Mouse (Mus musculus) forebrain, embryonic 11.5 days (tissue): ENCODE measurements around the gene Tardbp. TPM values are rescaled to one million over a fixed set of nuclear protein-coding genes. Genes with fewer than 3 reads are reported as not detected.

Experiments
- ATAC-seq: fragments of 200-750 bp; cut with Nextera tagmentation; replicated peaks from 2 replicates; pipeline ENCODE4 v1.8.0; 2017; ENCODE audit warnings: moderate TSS enrichment; ENCODE audit not compliant: low FRiP score
- DNase-seq: peaks from one replicate; pipeline ENCODE4 v3.0.0-alpha.2; 2017; ENCODE audit warnings: low spot score
- H3K27ac ChIP-seq: fragments of 300-500 bp; sonication (generic); 2 replicates; pipeline ENCODE4 v1.5.1; 2014; ENCODE audit warnings: low read depth, low read length
- H3K27me3 ChIP-seq: fragments of 300-500 bp; sonication (generic); 2 replicates; pipeline ENCODE4 v1.6.1; 2014; ENCODE audit warnings: mild to moderate bottlenecking, low read length, mixed read lengths; ENCODE audit not compliant: control insufficient read depth, insufficient read depth
- H3K36me3 ChIP-seq: fragments of 300-500 bp; sonication (generic); 2 replicates; pipeline ENCODE4 v1.6.1; 2014; ENCODE audit warnings: mild to moderate bottlenecking, low read length, moderate library complexity, mixed read lengths; ENCODE audit not compliant: control insufficient read depth, insufficient read depth
- H3K4me1 ChIP-seq: fragments of 300-500 bp; sonication (generic); replicated peaks from 2 replicates; pipeline ENCODE4 v1.6.1; 2014; ENCODE audit warnings: low read length, mixed read lengths; ENCODE audit not compliant: control insufficient read depth, insufficient read depth
- H3K4me2 ChIP-seq: fragments of 300-500 bp; sonication (generic); 2 replicates; pipeline ENCODE4 v1.6.1; 2014; ENCODE audit warnings: low read depth, mild to moderate bottlenecking, low read length, moderate library complexity, mixed read lengths; ENCODE audit not compliant: severe bottlenecking
- H3K4me3 ChIP-seq: fragments of 300-500 bp; sonication (generic); 2 replicates; pipeline ENCODE4 v1.5.1; 2014; ENCODE audit warnings: low read depth, low read length
- H3K9ac ChIP-seq: fragments of 300-500 bp; sonication (generic); 2 replicates; pipeline ENCODE4 v1.6.1; 2014; ENCODE audit warnings: low read length
- H3K9me3 ChIP-seq: fragments of 300-500 bp; sonication (generic); 2 replicates; pipeline ENCODE4 v1.6.1; 2016; ENCODE audit warnings: low read length, mixed read lengths; ENCODE audit not compliant: control insufficient read depth
- WGBS: fragments of 180-500 bp; shearing (Covaris S2); extraction: QIAGEN DNeasy Blood & Tissue Kit; methylation state at CpG from one replicate; pipeline ENCODE4 v1.1.7; 2014; 5-methylcytosine and 5-hydroxymethylcytosine counted together
- polyA plus RNA-seq: library from polyadenylated mRNA; unstranded; fragments of >200 nt; fragmentation: Nextera tagmentation; extraction: Ambion mirVana; gene quantifications from 2 replicates; pipeline ENCODE4 v1.2.1, GENCODE M21; 2014

Tardbp gene
- polyA plus RNA-seq, 1 experiment from 2014 or later, result 238 TPM

GRCm38 (mm10) chr4:148632013-148632692 is 5.3 kb upstream of the Tardbp start:
- Histone ChIP-seq H3K27ac (no peak overlapping the region), H3K9ac (no peak overlapping the region), H3K9me3 (no peaks in the 10 kb centered on the region), H3K4me3 (no peak overlapping the region), H3K36me3 (no peaks in the 10 kb centered on the region), H3K4me2 (no peak overlapping the region), H3K27me3 (no peaks in the 10 kb centered on the region), H3K4me1 (no peaks in the 10 kb centered on the region; the same call in 1 of the 2 replicates)
- 83% methylated on average over 3 of the region's 3 CpGs for WGBS
- ATAC-seq (no peak), DNase-seq (no peak)

DNA sequence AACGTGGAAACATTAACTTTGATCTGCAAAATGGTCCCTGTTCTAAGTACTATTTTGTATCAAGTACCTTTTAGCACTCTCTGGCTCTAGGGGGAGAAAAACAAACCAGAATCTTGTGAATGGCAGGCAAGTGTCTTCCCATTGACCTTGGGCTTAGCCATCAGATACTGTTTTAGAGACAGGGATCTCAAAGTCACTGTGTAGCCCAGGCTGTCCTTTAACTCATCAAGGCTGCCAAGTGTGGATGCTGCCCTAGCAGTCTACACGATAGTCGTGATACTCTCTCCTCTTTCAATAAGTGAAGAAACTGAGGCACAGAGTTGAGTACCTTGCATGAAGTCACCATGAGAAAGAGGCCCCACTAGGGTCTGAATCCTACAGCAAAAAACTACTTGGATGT is 427 bp upstream of the Tardbp start:
- Histone ChIP-seq H3K4me3 (0 out of 2 replicates have a peak overlapping the region, but pooled peaks have one; percentile 97), H3K27me3 (no peaks in the 10 kb centered on the region), H3K36me3 (peaks cover 13% of the 10 kb centered on the region), H3K4me1 (no peaks in the 10 kb centered on the region; the same call in 1 of the 2 replicates), H3K9me3 (no peaks in the 10 kb centered on the region), H3K9ac (peak overlapping the region; percentile 30; the same call in 1 of the 2 replicates), H3K4me2 (peak overlapping the region; percentile 35), H3K27ac (no peak overlapping the region)
- DNase-seq (no peak), ATAC-seq (peak; percentile 35)
- 60% methylated on average over 3 of the region's 3 CpGs for WGBS

GRCm38 (mm10) chr4:148625756-148626622 is 830 bp downstream of the Tardbp start:
- Histone ChIP-seq H3K4me1 (no peaks in the 10 kb centered on the region; the same call in 1 of the 2 replicates), H3K27ac (peak overlapping the region; percentile 85), H3K9me3 (no peaks in the 10 kb centered on the region), H3K36me3 (peaks cover 21% of the 10 kb centered on the region), H3K4me3 (peak overlapping the region; percentile 97), H3K4me2 (peak overlapping the region; percentile 74), H3K9ac (peak overlapping the region; percentile 99), H3K27me3 (no peaks in the 10 kb centered on the region)
- ATAC-seq (peak; percentile 72), DNase-seq (no peak)
- under 1% methylated on average over 56 of the region's 57 CpGs for WGBS

GRCm38 (mm10) chr4:148625010-148625409 is 1.8 kb downstream of the Tardbp start:
- Histone ChIP-seq H3K4me2 (no peak overlapping the region; the same call in 1 of the 2 replicates), H3K27ac (no peak overlapping the region), H3K4me1 (no peaks in the 10 kb centered on the region; the same call in 1 of the 2 replicates), H3K4me3 (peak overlapping the region; percentile 97), H3K9ac (no peak overlapping the region), H3K9me3 (no peaks in the 10 kb centered on the region), H3K36me3 (peaks cover 26% of the 10 kb centered on the region), H3K27me3 (no peaks in the 10 kb centered on the region)
- ATAC-seq (no peak), DNase-seq (no peak)
- 88% methylated on average over 10 of the region's 10 CpGs for WGBS

DNA sequence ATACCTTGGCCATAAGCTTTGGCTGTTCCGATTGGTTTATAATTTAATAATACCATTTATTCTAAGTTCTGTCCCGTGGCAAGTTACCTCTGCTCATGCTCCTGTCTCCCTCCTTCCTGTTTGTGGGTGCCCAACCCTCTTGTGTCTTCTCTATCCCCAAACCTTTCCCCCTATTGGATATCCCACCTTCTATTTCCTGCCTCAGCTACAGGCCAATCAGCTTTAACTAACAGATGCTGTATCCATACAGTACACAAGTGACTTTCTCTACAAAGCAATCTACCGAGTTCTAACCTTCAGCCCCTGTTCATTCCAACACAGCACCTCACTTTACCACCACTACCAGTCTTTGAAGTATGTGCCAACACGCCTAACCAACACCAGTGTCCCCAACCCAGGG is 3.2 kb downstream of the Tardbp start:
- H3K4me3 ChIP-seq, result no peak overlapping the region
- H3K4me1 ChIP-seq, result no peaks in the 10 kb centered on the region; the same call in 1 of the 2 replicates
- no peak for DNase-seq
- no peaks in the 10 kb centered on the region for H3K27me3 ChIP-seq
- peaks cover 38% of the 10 kb centered on the region for H3K36me3 ChIP-seq
- no peak overlapping the region for H3K9ac ChIP-seq
- no peak for ATAC-seq
- 89% methylated on average over 4 of the region's 4 CpGs for WGBS
- no peak overlapping the region for H3K4me2 ChIP-seq
- no peaks in the 10 kb centered on the region for H3K9me3 ChIP-seq
- H3K27ac ChIP-seq, result no peak overlapping the region

DNA sequence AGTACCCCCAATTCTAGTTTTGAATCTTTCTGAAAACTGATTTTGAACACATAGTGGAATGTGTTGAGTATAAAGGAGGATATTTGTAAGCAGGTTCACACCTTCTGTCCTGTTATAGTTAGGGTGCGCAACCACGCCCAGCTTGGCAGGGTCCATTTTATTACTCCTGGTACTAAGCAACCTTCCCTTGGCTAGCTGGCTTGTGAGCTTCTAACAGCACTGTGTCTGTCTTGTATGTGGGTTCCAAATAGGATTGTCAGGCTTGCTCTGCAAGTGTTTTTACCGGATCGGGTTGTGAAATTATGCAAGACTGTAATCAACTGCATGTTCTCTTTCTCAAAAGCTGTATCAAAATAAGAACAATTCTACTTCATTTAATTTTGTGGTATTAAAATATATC is 4.3 kb downstream of the Tardbp start:
- no peak overlapping the region for H3K27ac ChIP-seq
- H3K9me3 ChIP-seq, result no peaks in the 10 kb centered on the region
- no peak overlapping the region for H3K4me3 ChIP-seq
- H3K4me1 ChIP-seq, result no peaks in the 10 kb centered on the region; the same call in 1 of the 2 replicates
- peaks cover 43% of the 10 kb centered on the region for H3K36me3 ChIP-seq
- ATAC-seq, result no peak
- DNase-seq, result no peak
- 97% methylated on average over 4 of the region's 4 CpGs for WGBS
- H3K4me2 ChIP-seq, result no peak overlapping the region
- no peak overlapping the region for H3K9ac ChIP-seq
- no peaks in the 10 kb centered on the region for H3K27me3 ChIP-seq

DNA sequence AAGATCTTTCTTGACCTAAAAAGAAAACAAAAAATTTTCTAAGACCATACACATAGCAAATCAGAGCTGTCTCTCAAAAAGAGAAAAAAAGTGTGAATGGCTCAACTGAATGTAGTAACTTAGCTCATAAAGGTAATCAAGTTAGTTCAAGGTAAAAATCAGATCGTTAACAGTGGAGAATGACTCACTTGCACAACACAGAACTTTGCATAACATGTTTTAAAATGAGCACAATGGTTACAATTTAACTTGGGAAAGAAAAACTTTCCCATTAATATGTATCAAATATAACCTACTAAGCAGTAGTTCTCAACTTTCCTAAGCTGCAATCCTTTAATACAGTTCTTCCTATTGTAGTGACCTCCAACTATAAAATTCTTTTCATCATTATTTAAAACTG is 6.1 kb downstream of the Tardbp start:
- no peak overlapping the region for H3K27ac ChIP-seq
- H3K9me3 ChIP-seq, result no peaks in the 10 kb centered on the region
- ATAC-seq, result no peak
- H3K9ac ChIP-seq, result no peak overlapping the region
- no peak overlapping the region for H3K4me2 ChIP-seq
- no peaks in the 10 kb centered on the region for H3K27me3 ChIP-seq
- peaks cover 43% of the 10 kb centered on the region for H3K36me3 ChIP-seq
- no peak for DNase-seq
- WGBS, result 90% methylated on average over 1 of the region's 1 CpGs
- no peaks in the 10 kb centered on the region for H3K4me1 ChIP-seq
- H3K4me3 ChIP-seq, result no peak overlapping the region

DNA sequence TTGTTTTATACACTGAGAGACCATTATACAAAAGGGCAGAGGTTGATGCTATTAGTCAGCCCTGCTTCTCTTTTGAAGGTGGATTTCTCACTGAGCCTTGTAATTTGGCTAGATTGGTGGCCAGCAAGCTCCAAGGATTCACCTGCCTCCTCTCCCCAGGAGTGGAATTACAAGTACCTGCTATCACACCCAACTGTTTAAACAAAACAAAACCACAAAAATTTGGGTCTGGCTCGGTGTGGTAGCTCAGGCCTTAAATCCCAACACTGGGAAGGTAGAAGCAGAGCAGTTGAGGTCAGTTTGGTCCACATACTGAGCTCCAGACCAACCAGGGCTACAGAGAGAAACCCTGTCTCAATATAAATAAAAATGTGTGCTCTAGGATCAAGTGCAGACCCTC is 7.0 kb downstream of the Tardbp start:
- DNase-seq, result no peak
- Histone ChIP-seq H3K4me3 (no peak overlapping the region), H3K4me1 (no peaks in the 10 kb centered on the region), H3K9ac (no peak overlapping the region), H3K36me3 (peaks cover 46% of the 10 kb centered on the region), H3K27ac (no peak overlapping the region), H3K27me3 (no peaks in the 10 kb centered on the region), H3K4me2 (no peak overlapping the region), H3K9me3 (no peaks in the 10 kb centered on the region)
- no peak for ATAC-seq
- WGBS, result 89% methylated on average over 1 of the region's 1 CpGs
